Mouse (Mus musculus): Measurements from ENCODE around the gene E130208F15Rik. TPM values are rescaled to one million over a fixed set of nuclear protein-coding genes. Genes with fewer than 3 reads are reported as not detected.

Gene E130208F15Rik
- polyA plus RNA-seq, 1 experiment, result not detected

- H3K4me1 ChIP-seq (ENCODE audit: control insufficient read depth, insufficient read depth, low read length), result peaks cover 3% of the 10 kb centered on the region; the same call in 1 of the 2 replicates
- peak overlapping the region; percentile 84 for H3K27ac ChIP-seq (ENCODE audit: control insufficient read depth, insufficient read depth, low read depth, low read length, poor library complexity)
- peak overlapping the region; percentile 80 for H3K4me3 ChIP-seq (replicated peaks; ENCODE audit: control insufficient read depth, low read depth, low read length)
- under 1% methylated on average over 20 of the region's 20 CpGs for WGBS
- TF ChIP-seq CTCF (IDR thresholded peaks at IDR 0.05; ENCODE audit: control insufficient read depth, insufficient read depth, low read length), result no peak
- TF ChIP-seq POLR2A (IDR thresholded peaks at IDR 0.05; ENCODE audit: borderline replicate concordance, control insufficient read depth, low read depth, low read length), result peak; percentile 80; the same call in 1 of the 2 replicates
Observed at GRCm38 (mm10) chr7:30322285-30322667, 736 bp downstream of the E130208F15Rik start.

DNA sequence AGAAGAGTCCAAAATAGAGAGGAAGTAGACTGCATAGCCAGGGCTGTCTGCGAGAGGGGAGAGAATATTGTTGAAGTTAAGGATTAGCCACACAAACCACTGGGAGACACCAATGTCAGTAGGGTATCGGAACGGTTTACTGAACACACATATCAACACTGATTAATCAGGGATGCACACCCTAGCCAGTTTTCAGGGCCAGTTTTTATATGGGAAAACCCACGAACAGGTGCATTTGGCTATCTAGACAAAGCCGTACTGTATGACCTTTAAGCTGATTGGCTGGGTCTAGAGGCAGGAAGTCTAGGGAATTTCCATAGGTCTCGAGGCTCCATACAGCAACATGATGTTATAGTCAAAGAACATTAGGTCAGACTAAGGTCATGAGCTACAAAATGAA is 1.3 kb downstream of the E130208F15Rik start:
- no peak overlapping the region; the same call in 1 of the 2 replicates for H3K27ac ChIP-seq (ENCODE audit: control insufficient read depth, insufficient read depth, low read depth, low read length, poor library complexity)
- peaks cover 3% of the 10 kb centered on the region; the same call in 1 of the 2 replicates for H3K4me1 ChIP-seq (ENCODE audit: control insufficient read depth, insufficient read depth, low read length)
- no peak overlapping the region for H3K4me3 ChIP-seq (replicated peaks; ENCODE audit: control insufficient read depth, low read depth, low read length)
- 2% methylated on average over 6 of the region's 6 CpGs for WGBS
- TF ChIP-seq CTCF (IDR thresholded peaks at IDR 0.05; ENCODE audit: control insufficient read depth, insufficient read depth, low read length) (no peak), POLR2A (IDR thresholded peaks at IDR 0.05; ENCODE audit: borderline replicate concordance, control insufficient read depth, low read depth, low read length) (no peak)

GRCm38 (mm10) chr7:30323795-30324194 is 2.3 kb downstream of the E130208F15Rik start, which contains the start of gene Sdhaf1:
Sdhaf1 (minus strand) TSS chr7:30323895.
- 76% methylated on average over 3 of the region's 3 CpGs for WGBS
- H3K4me3 ChIP-seq (replicated peaks; ENCODE audit: control insufficient read depth, low read depth, low read length), result no peak within 1 kb of the TSS
- no peak for TF ChIP-seq CTCF (IDR thresholded peaks at IDR 0.05; ENCODE audit: control insufficient read depth, insufficient read depth, low read length)
- no peak for TF ChIP-seq POLR2A (IDR thresholded peaks at IDR 0.05; ENCODE audit: borderline replicate concordance, control insufficient read depth, low read depth, low read length)
- peaks cover 3% of the 10 kb centered on the region; the same call in 1 of the 2 replicates for H3K4me1 ChIP-seq (ENCODE audit: control insufficient read depth, insufficient read depth, low read length)
- no peak within 1 kb of the TSS for H3K27ac ChIP-seq (ENCODE audit: control insufficient read depth, insufficient read depth, low read depth, low read length, poor library complexity)

DNA sequence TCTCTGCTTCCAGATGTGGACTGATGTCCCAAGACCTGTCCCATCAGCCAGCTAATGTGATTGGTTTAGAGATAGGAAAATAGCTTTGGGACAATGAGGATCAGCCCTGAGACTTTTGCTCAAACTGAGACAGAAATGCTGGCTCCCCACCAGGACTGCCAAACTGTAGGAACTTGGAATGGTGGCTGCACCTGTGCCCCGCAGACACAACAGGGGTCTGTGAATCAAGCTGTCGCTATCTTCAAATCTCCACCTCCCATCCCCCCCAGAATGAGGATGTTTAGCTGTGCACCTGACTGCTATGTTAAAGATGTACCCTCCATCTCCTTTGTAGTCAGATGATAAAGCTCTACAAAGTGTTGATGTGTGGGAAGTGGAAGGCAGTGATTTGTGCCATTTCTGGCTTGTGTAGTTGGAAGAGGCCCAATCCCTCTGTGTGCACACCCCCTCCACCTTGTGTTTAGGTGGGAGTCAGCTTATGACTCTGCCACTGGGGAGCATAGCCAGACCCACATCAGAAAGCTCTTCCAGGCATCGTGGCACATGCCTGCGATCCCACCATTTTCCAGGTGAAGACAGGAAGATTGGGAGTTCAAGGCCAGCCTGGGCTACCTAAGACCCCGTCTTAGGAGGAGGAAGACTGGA is 2.9 kb downstream of the E130208F15Rik start:
- H3K27ac ChIP-seq (ENCODE audit: control insufficient read depth, insufficient read depth, low read depth, low read length, poor library complexity), result no peak overlapping the region
- 90% methylated on average over 5 of the region's 5 CpGs for WGBS
- H3K4me3 ChIP-seq (replicated peaks; ENCODE audit: control insufficient read depth, low read depth, low read length), result no peak overlapping the region
- H3K4me1 ChIP-seq (ENCODE audit: control insufficient read depth, insufficient read depth, low read length), result peaks cover 3% of the 10 kb centered on the region; the same call in 1 of the 2 replicates
- TF ChIP-seq CTCF (IDR thresholded peaks at IDR 0.05; ENCODE audit: control insufficient read depth, insufficient read depth, low read length), result no peak
- no peak for TF ChIP-seq POLR2A (IDR thresholded peaks at IDR 0.05; ENCODE audit: borderline replicate concordance, control insufficient read depth, low read depth, low read length)

DNA sequence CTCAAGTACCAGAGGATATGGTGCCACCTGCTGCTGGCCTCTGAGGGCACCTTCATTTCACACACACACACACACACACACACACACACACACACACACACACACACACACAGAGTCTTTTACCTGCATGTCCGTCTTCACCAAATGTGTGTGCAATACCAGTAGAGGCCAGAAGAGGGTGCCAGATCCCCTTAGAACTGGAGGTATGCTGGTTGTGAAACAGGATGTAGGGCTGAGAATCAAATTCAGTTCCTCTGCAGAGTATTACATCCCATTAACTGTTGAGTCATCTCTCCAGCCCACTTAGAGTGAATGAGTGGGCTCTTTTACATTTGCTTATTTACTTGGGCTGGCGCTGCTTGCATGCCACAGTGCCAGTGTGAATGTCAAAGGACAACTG is 3.8 kb downstream of the E130208F15Rik start:
- peaks cover 3% of the 10 kb centered on the region; the same call in 1 of the 2 replicates for H3K4me1 ChIP-seq (ENCODE audit: control insufficient read depth, insufficient read depth, low read length)
- H3K4me3 ChIP-seq (replicated peaks; ENCODE audit: control insufficient read depth, low read depth, low read length), result no peak overlapping the region
- TF ChIP-seq POLR2A (IDR thresholded peaks at IDR 0.05; ENCODE audit: borderline replicate concordance, control insufficient read depth, low read depth, low read length), result no peak
- peak; percentile 28; the same call in 1 of the 2 replicates for TF ChIP-seq CTCF (IDR thresholded peaks at IDR 0.05; ENCODE audit: control insufficient read depth, insufficient read depth, low read length)
- 57% methylated on average over 2 of the region's 2 CpGs for WGBS
- H3K27ac ChIP-seq (ENCODE audit: control insufficient read depth, insufficient read depth, low read depth, low read length, poor library complexity), result no peak overlapping the region

GRCm38 (mm10) chr7:30326427-30326826 is 4.9 kb downstream of the E130208F15Rik start:
- peaks cover 1% of the 10 kb centered on the region; the same call in 1 of the 2 replicates for H3K4me1 ChIP-seq (ENCODE audit: control insufficient read depth, insufficient read depth, low read length)
- H3K27ac ChIP-seq (ENCODE audit: control insufficient read depth, insufficient read depth, low read depth, low read length, poor library complexity), result no peak overlapping the region
- TF ChIP-seq POLR2A (IDR thresholded peaks at IDR 0.05; ENCODE audit: borderline replicate concordance, control insufficient read depth, low read depth, low read length) (no peak), CTCF (IDR thresholded peaks at IDR 0.05; ENCODE audit: control insufficient read depth, insufficient read depth, low read length) (no peak)
- H3K4me3 ChIP-seq (replicated peaks; ENCODE audit: control insufficient read depth, low read depth, low read length), result no peak overlapping the region

DNA sequence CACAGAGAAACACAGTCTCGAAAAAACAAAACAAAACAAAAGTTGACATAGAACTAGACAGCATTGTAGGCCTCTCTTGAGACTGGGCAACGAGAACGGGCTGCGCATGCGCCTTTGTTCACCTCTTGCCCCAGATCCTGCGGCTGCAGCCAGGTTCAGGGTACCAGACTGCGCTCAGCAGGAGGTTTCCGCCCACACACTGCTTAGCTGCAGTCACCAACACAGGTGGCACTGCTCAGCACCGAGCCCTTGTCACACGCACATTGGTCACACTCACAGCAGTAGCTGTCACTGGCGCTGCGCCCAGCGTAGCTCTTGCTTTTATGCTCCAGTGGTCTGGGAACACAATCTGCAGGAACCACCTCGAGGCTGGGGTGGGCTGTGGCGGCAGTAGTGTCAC is 5.6 kb downstream of the E130208F15Rik start:
- TF ChIP-seq CTCF (IDR thresholded peaks at IDR 0.05; ENCODE audit: control insufficient read depth, insufficient read depth, low read length), result no peak
- TF ChIP-seq POLR2A (IDR thresholded peaks at IDR 0.05; ENCODE audit: borderline replicate concordance, control insufficient read depth, low read depth, low read length), result no peak
- no peak overlapping the region for H3K27ac ChIP-seq (ENCODE audit: control insufficient read depth, insufficient read depth, low read depth, low read length, poor library complexity)
- no peak overlapping the region for H3K4me3 ChIP-seq (replicated peaks; ENCODE audit: control insufficient read depth, low read depth, low read length)
- no peaks in the 10 kb centered on the region; the same call in 1 of the 2 replicates for H3K4me1 ChIP-seq (ENCODE audit: control insufficient read depth, insufficient read depth, low read length)
- 73% methylated on average over 15 of the region's 15 CpGs for WGBS

DNA sequence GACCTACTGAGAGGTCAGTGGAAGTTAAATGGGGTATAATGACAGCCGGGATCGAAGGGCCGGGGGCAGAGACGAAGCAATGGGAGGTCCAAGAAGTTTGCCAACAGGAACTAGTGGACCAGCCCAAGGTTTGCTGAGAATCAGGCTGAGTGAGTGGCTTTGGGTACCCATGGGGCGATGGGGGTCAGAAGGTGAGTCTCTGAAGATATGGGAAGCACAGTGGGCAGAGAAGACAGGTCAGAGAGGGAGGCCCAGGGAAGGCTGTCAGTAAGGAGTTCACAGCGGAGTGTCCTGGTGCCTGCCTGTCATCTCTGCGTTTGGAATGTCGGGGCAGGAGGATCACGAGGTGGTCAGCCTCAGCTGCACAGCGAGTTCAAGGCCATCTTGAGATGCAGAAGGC is 6.8 kb downstream of the E130208F15Rik start:
- H3K4me3 ChIP-seq (replicated peaks; ENCODE audit: control insufficient read depth, low read depth, low read length), result no peak overlapping the region
- TF ChIP-seq CTCF (IDR thresholded peaks at IDR 0.05; ENCODE audit: control insufficient read depth, insufficient read depth, low read length), result no peak
- TF ChIP-seq POLR2A (IDR thresholded peaks at IDR 0.05; ENCODE audit: borderline replicate concordance, control insufficient read depth, low read depth, low read length), result no peak
- no peak overlapping the region for H3K27ac ChIP-seq (ENCODE audit: control insufficient read depth, insufficient read depth, low read depth, low read length, poor library complexity)
- 78% methylated on average over 10 of the region's 10 CpGs for WGBS
- H3K4me1 ChIP-seq (ENCODE audit: control insufficient read depth, insufficient read depth, low read length), result no peaks in the 10 kb centered on the region; the same call in 1 of the 2 replicates
